Mouse (Mus musculus): ENCODE data around the gene Kdm2b.
"Not testable (repeated sequence)": the region's sequence is repeated elsewhere in the genome, so short reads cannot be mapped to it uniquely, and the experiment has no call there.

Kdm2b gene

DNA sequence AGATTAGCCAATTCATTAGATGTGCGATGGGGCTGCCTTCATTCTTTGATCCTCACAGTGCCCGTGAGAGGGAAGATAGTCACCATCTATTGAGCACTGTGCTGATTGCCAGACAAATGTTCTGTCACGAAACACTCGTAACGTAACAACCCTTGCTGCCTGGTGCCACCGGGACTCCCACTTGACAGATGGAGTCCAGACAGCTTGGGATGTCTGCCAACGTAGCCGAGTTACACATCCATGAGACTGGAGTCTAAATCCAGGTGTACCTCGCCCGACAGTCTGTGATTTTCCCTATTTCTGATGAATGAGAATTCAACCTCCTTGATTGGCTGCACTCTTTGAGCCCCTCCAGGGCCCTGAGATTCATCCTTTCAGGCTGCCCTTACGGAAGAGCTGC is 20.2 kb upstream of the Kdm2b start:
- peak; percentile 73 for DNase-seq

DNA sequence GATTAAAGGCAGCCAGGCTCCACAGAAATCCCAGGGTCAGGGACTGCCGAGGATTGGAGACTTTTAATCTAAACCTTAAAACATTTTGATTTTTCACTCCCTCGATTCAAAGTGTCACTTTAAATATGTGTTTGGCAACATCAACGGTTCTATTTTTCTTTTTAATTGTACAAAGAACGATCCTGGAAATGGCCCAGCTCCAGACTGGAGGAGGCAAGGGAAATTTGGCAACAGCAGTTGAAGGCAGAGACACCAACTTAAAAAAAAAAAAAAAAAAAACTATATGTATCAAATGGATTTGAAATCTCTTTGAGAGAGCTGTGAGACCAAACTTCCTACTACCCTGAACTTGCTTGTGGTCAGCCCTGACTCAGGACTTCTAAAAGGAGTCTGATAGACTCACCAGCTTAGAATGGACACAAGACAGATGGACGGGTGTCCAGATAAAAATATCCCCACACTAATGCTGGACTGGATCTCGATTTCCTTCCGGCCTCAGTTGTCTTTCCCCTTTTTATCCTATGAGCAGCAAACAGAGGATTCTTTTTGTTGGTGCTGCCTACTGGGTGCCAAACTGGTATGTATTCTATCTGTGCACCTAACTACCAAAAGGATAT is 19.4 kb upstream of the Kdm2b start:
- no peak for DNase-seq

DNA sequence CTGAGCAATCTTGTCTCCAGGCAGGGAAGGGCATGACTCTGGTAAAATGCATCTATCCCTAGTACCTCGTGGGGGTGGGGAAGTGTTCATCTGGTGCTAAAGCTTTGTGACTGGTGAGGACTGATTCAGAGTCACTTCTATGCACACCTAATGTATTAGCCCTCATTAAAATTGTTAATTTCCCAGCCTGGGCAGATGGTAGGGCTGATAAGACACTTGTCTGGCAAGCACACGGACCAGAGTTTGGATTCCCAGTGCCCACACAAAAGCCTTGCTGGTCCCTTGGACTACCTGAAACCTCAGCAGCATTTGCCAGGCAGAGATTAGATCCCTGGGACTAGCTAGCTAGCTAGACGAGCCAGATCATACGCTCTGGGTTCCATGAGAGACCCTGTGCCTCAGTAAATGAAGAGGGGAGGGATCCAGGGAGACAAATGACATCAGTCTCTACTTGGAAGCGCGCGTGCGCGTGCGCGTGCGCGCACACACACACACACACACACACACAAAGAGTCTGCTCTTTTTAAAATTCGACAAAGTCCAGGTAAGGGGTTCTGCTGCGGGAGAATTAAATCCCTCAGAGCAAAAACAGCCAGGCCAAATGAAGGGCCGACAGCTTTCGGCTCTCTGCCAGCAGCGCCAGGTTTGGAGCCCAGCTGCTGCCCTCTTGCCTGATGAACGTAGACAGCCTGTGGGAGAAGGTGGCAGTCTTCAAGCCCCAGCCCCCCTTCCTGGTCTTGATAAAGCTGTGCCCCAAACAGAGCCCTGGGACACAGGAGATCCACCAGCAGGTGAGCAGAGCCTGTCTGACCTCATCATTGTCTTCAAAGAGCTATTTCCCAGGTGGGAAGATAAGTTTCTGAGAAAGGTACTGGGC is 16.3 kb upstream of the Kdm2b start:
- DNase-seq, result peak; percentile 62

DNA sequence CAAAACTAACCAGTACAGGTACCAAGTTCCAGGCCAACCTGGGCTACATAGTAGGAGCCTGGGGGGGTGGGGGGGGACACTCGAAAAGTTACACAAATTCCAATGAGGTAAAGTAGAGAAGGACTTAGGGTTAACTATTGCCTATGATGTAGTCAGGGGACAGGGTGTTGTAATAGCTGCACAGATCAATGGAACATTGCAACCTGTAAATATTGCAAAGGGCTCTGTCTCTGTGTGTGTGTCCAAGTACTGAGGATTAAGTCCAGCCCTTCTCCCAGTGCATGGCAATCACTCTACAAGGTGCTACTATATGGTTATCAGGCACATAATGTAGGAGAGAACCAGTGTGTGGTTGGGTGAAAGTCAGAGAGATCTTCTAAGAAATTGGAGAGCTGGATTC is 11.3 kb upstream of the Kdm2b start:
- no peak for DNase-seq

DNA sequence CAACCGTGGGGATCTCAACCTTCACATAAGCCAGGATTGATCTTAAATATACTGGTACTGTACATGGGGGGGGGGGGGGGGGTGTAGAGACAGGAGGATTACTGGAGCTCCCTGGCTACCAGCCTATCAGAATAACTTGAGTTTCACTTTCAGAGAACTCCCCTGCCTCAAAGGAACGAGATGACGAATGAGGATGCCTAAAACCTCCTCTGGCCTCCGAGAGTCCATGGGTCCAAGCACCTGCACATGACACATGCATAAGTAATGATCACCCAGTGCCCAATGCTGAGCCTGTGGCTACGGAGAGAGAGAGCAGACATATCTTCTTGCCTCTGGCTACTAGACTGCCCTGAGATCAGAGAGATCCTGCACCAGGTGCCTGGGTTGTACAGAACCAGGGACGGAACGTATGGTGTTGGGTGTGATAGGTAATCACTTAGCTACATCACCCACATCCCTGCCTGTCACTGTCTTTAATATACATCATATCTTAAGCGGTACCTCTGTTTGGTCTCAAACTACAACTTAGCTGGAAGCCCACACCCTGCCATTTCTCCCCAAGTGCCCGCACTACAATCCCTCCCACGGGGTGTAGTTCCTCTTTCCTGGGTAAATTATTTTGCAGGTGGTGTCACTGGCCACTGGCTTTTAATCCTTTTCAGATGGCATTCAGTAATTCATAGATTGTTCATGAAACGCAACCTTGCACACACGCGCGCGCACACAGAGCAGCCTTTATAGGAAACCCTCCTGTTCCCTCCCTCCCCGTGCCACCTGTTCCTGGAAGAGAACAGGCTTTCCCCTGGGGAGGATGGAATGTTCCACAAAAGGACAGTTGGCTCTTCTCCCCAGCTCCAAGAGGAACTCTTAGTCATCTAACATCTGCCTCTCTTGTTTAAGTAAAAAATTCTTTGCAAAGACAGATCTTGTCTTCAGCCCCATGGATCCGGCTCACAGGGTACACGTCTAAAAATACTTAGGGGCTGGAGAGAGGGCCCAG is 7.9 kb upstream of the Kdm2b start:
- peak; percentile 62 for DNase-seq

DNA sequence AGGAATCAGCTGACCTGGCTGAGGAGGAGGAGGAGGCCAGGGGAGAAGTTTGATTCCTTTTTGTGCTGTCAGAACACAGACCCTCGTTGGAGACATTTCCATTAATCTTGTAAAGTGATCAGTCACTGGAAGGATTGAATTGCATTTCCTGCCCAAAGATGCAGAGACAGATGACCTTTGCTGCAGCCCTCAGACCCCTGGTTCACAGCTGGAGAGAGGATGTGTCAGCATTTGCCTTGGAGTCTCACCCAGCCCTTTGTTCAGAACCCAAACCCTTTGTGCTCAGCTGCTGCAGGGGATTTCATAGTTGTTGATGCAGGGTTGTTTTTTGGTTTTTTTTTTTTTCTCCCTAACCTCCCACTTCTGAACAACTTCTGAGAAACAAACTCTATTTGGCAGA is 5.3 kb upstream of the Kdm2b start:
- no peak for DNase-seq

DNA sequence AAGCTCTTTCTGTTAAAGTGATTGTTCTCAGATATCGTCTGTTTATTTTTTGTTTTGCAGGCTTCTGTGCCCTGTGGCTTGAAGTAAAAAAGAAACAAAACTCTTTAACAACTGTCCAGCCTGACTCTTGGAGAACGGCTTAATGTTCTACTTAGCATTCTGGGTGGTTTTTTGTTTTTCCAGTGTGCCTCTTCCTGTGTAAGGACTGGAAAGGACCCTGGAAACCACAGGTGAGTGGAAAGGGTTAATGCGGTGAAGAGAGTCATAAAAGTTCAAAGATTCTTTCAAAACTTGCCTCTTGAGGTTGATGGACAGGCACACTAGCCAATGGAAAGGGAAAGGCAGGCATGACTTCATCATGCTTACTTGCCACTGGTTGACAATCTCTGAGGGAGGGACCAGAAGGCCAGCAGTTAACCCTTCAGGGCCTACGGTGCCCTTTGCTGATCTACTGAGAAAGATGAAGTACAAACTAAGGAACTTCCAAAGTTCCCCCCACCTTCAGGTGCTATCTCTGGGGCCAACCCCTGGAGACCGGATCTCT is 4.8 kb upstream of the Kdm2b start:
- DNase-seq, result no peak

DNA sequence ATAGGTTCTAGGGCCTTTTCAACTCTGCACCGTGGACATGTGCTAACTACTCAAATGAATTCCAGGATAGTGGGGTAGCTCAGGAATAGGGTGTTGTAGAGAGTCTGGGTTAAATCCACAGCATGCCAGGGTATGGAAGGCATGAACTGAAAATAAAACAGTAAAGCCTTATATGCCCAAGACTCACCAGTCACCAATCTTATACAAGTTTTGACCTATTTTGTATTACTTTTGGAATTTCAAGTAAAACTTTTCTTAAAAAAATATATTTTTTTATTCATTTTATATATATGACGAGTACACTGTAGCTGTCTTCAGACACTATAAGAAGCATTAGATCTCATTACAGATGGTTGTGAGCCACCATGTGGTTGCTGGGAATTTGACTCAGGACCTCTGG is 4.2 kb upstream of the Kdm2b start:
- no peak for DNase-seq

DNA sequence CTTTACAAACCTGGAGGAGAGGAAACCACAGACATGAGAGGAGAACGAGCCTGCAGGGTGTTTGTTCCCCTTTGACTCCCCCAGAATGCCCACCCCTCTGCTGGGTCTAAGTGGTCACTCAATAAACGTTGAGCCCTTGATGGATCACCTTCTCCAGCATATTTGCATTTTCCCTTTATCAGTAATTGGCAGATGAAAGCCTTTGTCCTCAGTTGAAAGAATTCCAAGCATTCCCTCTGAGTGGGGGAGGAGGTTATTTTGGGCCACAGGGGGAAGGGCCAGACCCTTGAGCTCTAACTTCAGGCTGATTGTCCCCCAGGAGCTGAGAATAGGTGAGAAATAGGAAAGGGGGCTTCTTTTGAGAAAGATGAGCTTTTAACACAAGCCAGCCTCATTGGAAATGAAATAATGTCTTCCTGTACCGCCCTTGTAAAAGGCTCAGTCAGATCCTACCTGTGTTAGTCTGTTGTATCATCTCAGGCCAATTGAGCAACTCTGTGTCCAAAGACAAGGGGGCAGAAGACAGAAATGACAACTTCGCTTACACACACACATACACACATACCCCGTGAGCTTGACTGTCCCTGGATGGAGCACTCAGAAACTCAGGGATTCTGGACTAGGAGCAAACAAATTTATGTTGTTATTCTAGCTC is 1.9 kb upstream of the Kdm2b start:
- DNase-seq, result no peak

DNA sequence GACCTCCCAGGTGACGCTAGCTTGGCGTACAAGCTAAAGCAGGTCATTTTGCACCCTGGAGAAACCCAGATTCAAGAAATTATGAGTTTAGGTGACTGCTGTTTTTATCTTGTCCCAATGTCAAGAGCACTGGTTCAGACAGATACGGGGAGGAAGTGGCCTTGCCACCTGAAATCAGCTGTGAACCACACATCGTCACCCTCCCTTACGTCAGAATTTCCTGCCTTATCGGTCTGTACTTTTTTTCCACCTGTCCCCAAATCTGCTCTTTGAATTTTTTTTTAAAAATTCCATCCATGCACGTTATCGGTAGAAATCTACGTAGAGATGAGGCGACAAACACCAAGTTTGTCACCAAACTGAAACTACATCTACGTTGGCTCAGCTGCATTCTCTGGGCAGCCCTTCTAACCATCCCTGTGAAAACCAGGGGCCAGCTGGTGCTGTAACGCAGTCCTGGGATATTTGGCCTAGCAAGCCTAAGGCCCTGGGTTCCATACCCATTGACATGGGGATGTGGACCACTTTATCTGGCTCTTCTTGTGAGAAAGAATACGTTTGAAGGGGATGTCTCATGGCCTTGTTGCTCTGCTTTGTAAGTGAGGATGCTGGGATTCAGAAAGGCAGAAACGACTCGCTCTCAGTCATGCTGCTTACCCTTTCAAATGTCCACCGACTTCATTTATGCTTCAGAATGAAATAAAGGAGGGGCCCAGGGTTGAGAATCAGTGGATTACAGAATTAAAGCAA is 963 bp upstream of the Kdm2b start:
- DNase-seq, result no peak

DNA sequence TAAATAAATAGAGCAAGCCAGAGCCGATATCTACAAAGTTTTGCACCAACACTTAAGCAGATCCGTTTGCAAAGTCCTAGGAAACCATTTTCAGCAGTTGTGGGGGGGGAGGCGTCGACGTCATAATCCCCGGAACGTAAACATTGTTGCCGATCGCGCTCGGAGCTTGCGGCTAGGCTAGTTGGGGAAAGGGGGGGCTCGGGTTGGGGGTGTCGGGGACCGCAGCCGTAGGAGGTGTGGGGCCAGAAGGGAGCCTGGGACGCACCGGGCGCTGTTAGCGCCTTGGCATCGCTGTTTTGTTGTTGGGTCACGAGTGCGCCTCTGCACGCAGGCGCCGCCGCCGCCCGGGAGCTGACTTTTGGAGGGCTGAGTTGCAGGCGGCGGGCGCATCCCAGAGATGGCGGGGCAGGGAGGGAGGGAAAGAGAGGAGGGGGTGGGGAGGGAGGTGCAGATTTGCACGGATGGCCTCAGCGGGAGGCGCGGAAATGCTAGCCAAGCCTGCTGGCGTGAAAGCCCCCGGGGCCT is 560 bp downstream of the Kdm2b start:
- peak; percentile 78 for DNase-seq

DNA sequence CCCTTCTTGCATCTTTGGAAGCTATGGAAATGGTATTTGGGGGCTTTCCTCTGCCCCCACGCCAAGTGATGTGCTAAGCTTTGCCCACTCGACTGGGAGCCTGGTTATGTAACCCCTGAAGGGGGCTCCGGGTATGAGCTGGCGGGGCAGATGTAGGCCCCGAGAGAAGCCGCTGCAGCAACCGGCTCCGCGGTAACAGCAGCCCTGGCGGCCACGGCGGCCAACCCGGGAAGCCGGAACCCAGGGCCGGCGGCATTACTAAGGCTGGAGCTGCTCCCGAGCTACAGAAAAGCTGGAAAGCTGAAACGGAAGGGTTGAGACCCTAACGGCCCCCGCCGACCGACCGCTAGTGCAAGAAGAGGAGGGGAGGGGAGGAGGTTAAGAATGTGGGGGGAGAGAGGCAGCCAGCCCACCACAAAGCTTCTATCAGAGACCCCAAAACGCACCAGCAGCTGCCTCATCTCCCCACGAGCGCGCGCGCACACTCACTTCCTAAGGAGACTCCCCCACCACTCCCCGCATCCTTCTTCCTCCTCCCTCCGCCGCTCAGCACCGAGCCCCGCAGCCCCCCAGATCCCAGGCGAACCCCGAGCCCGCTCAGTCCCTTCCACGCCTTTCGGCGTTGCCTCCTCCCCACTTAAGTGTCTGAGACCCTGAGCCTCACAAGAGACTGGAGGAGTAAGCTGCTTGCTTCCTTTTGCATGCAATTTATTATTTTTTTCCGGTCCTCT is 1.4 kb downstream of the Kdm2b start:
- peak; percentile 61 for DNase-seq

DNA sequence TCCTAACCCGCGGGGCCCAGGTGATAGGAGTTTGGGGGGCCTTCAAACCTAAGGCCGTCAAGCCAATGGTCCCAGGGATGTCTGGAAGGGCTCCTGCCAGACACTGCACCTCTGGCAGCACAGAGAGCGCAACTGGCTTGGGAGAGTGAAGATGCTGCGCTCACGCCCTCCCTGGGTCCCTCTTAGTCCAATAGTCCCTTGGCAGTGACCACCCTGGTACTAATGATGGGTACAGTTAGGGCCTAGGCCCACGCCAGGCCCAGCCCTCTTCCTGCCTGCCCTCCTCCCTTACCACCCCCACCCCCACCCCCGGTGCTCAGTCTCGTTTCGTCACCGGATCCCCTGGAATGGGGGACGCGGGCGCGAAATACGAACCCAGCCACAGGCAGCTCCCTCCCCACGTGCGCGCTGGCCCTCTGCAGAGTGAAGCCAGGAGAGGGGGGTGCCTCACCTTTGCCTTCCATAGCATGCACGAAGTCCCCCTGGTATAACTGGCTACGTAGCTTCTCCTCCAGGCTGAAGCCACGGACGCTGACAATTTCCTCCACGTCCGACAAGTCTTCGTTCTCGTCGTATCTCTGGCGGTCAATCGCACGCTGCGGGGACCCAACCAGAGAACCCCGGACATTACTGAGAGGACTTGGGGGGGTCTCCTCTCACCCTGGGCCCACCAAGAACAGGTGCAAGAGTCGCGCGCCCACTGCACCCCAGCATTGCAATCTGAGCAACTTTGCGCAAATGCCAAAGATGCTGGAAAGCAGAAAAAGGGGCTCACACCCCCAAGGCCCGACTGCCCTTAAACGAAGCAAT is 2.2 kb downstream of the Kdm2b start:
- peak; percentile 57 for DNase-seq

DNA sequence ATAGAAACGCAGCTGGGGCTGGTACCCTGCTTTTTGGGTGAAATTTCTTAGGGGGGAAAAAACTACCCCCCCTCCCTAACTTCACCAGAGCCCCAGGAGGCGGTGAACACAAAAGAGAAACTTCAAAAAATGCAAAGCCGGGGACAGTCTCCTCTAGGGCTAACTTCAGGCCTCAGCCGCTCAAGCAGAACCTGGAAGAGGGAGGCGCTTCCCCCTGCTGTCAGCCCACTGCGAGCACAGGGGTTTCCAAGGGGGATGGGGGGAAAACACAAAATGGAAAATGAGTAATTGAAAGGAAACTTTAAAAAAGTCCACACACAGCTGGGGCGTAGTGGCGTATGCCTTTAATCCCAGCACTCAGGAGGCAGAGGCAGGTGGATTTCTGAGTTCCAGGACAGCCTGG is 3.5 kb downstream of the Kdm2b start:
- DNase-seq, result no peak

DNA sequence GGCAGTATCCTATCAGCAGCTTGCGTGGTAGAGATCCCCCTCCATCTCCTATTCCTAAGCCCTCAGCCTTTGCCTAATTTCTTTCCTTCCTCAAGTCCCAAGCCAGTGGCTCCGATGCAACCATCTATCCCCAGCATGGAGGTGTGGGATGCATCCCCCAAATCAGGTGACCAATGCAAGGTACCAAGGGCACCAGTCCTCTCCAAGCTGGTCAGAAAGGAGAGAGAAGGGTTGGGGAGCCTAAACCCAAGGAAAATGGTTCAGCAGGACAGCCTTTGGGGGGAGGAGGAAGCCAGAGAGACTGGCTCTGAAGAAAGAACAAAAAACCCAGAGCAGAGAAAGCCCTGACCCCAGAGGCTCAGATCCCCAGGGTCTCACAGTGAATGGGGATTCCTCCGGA is 4.3 kb downstream of the Kdm2b start:
- DNase-seq, result no peak

DNA sequence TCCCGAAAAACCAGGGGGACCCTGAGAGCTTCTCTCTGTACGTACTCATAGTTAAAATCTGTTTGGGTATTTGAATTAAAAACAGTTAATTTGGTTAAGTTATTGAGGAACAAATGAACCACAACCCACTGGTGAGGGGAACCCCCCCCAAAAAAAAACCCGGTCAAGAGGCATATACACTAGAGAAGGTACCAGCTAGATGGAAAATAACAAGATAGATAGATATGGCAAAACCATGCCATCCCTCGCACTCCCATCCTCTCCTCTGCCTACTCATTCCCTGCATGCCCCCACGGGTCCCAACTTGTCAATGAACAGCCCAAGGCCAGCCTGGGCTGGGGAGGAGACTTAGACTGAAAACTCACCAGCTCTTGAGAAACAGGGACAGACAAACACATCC is 5.1 kb downstream of the Kdm2b start:
- DNase-seq, result no peak

DNA sequence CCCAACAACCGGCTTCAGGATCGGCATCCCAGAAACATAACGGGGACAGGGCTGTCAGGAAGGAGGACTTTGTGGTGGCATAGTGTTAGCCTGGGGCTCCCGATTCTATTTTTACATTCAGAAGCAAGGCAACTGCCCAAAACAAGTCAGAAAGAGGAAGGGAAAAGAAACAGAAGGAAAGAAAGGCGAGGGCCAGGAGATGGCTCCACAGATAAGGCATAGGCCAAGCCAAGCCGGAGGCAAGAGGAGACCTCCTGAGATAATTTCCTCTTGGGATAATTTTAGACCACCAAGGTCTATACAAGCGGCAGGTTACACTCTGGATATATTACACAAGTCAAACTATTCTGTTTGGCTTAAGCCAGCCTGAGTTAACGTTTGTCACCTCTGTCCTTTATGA is 10.7 kb downstream of the Kdm2b start:
- no peak for DNase-seq

DNA sequence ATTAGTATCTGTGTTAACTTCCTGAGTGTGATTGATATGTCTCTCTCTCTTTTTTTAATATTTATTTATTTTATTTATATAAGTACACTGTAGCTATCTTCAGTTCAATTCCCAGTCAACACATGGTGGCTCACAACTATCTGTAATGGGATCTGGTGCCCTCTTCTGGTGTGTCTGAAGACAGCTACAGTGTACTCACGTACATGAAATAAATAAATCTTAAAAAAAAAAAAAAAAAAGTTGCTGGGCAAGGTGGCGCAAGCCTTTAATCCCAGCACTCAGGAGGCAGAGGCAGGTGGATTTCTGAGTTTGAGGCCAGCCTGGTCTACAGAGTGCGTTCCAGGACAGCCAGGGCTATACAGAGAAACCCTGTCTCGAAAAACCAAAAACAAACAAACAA is 14.9 kb downstream of the Kdm2b start:
- DNase-seq, result not testable (repeated sequence)

DNA sequence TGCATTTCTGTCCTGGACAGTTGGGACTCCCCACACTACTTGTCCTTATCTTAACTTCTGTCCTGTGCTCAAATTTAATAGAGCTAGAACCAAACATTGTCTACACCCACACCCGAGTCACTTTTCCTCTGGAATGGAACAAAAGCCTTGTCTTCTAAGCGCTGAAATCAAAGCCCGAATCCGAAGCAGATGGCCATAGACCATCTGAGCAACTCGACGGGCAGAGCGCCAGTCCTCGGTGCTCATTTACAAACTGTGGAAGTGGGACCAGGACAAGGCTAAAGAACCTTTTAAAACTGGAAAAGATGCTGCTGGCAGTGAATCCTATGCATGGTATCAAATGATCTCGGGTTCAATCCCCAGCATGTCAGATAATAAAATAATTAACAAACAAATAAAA is 17.5 kb downstream of the Kdm2b start:
- DNase-seq, result peak; percentile 78

DNA sequence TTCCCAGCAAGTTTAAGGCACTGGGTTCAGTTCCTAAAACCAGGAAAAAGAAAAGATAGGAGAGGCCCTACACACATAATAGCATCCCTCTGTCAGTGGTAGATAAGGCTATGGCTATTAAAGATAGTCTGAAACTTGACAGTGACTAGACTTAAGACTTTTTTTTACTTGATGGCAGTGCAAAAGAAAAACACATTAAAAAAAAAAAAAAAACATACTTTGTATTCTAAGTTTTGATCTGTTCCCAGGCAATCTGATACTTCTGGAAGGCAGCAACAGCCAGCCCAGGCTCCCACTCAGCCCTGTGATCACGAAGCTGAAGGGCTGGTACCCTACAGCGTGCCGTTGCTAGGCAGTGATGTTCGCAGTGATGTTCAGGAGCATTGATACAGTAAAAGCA is 18.2 kb downstream of the Kdm2b start:
- no peak for DNase-seq
